Mouse (Mus musculus): Measurements from ENCODE around the gene Pfkp. TPM values are rescaled to one million over a fixed set of nuclear protein-coding genes. Genes with fewer than 3 reads are reported as not detected.

The Pfkp gene
- polyA plus RNA-seq, 1 experiment from 2014 or later = 66.2 TPM

DNA sequence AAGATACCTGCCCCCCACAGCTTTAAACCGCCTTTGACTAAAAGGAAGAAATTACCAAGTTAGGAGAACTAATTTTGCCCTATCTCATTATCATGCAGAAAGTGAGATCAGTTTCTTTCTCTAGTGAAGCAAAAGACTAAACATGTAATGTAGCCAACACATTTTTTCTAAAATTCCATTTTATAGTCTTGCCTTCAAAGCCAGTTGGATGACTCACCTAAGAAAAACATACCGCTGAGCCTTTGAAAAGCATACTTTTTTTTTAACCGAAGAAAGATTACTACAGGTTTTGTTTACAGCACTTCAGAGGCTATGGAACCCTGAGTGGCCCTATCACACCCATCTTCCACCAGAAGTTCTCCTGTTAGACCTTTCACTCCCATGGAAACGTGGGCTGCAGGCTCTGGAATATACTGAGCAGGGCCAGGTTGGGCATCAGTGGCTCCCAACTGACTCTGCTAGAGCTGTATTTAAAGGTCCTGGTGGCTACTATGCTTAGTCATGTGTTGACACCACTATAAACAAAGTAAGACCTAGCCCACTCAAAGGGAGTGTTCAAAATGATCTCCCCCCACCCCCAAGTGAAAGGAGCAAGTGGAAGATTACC is 22.0 kb downstream of the Pfkp start:
- WGBS = 44% methylated on average over 4 of the region's 4 CpGs
- Histone ChIP-seq H3K9me3 (replicated peaks; ENCODE audit: control insufficient read depth, low read length) (no peaks in the 10 kb centered on the region), H3K27ac (ENCODE audit: low read depth, low read length) (no peak overlapping the region), H3K9ac (ENCODE audit: low read length) (no peak overlapping the region), H3K36me3 (ENCODE audit: control insufficient read depth, insufficient read depth, low read length) (no peaks in the 10 kb centered on the region), H3K4me1 (ENCODE audit: control insufficient read depth, insufficient read depth, low read length) (no peaks in the 10 kb centered on the region), H3K4me3 (ENCODE audit: low read depth, low read length) (no peak overlapping the region), H3K27me3 (replicated peaks; ENCODE audit: control insufficient read depth, insufficient read depth, low read length) (no peaks in the 10 kb centered on the region), H3K4me2 (ENCODE audit: low read length) (no peak overlapping the region)
- ATAC-seq (no peak), DNase-seq (ENCODE audit: low spot score) (no peak)

DNA sequence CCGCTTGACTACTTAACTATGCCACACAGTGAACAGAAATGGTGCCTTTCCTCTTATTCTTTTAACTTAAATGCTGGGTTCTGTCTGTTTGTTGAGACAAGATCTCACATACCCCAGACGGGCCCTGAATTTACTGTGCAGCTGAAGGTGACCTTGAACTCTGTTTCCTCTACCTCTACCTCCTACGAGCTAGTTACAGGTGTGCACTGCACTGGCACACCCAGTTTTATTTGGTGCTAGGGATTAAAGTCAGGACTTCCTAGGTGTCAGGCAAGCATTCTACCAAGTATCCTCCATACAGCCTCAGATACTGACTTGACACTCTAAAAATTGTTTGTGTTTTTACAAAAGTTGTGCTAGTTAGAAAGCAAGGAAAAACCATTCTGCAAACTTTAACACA is 22.6 kb downstream of the Pfkp start:
- Histone ChIP-seq H3K9ac (ENCODE audit: low read length) (no peak overlapping the region), H3K4me3 (ENCODE audit: low read depth, low read length) (no peak overlapping the region), H3K27ac (ENCODE audit: low read depth, low read length) (no peak overlapping the region), H3K4me1 (ENCODE audit: control insufficient read depth, insufficient read depth, low read length) (no peaks in the 10 kb centered on the region), H3K4me2 (ENCODE audit: low read length) (no peak overlapping the region), H3K9me3 (replicated peaks; ENCODE audit: control insufficient read depth, low read length) (no peaks in the 10 kb centered on the region), H3K27me3 (replicated peaks; ENCODE audit: control insufficient read depth, insufficient read depth, low read length) (no peaks in the 10 kb centered on the region), H3K36me3 (ENCODE audit: control insufficient read depth, insufficient read depth, low read length) (no peaks in the 10 kb centered on the region)
- 70% methylated on average over 3 of the region's 3 CpGs for WGBS
- DNase-seq (ENCODE audit: low spot score) (no peak), ATAC-seq (no peak)

DNA sequence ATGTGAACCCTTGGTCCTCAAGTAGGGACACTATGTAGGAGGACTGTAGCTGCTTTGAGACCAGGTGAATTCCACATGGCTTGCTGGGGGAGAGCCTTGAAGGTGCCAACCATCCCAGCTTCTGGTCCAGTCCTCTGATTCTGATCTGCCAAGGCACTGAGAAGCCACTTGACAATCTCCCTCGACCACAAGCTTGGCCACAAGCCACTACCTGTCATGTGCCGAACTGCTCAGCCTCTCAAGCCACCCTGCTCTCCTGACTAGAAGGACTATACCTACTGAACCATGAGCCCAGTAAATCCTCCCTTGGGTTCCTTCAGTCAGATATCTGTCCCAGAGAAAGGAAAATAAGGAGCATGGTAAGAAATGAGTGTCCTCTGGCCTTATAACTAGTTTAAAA is 24.0 kb downstream of the Pfkp start:
- H3K9me3 ChIP-seq (replicated peaks; ENCODE audit: control insufficient read depth, low read length) = no peaks in the 10 kb centered on the region
- WGBS = 77% methylated on average over 2 of the region's 2 CpGs
- no peaks in the 10 kb centered on the region for H3K4me1 ChIP-seq (ENCODE audit: control insufficient read depth, insufficient read depth, low read length)
- no peak overlapping the region for H3K4me2 ChIP-seq (ENCODE audit: low read length)
- no peak overlapping the region for H3K27ac ChIP-seq (ENCODE audit: low read depth, low read length)
- H3K36me3 ChIP-seq (ENCODE audit: control insufficient read depth, insufficient read depth, low read length) = no peaks in the 10 kb centered on the region
- no peaks in the 10 kb centered on the region for H3K27me3 ChIP-seq (replicated peaks; ENCODE audit: control insufficient read depth, insufficient read depth, low read length)
- H3K9ac ChIP-seq (ENCODE audit: low read length) = no peak overlapping the region
- H3K4me3 ChIP-seq (ENCODE audit: low read depth, low read length) = no peak overlapping the region
- ATAC-seq (no peak), DNase-seq (ENCODE audit: low spot score) (no peak)

DNA sequence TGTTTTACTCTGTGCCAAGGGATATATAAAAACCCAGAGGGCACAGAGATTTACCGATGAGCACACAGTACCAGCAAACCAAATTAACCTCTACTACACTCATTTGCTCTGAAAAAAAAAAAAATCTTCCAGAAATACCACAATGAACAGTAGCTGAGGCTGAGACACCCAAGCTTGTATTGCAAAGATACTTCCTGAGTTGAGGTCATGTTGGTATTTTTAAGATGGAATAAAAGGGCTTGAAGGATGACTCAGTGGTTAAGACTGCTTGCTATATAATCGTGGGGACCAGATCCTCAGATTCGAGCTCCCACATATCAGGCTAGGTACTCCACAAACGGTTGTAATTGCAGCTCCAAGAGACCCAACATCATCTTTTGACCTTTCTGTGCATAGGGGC is 24.5 kb downstream of the Pfkp start:
- ATAC-seq (no peak), DNase-seq (ENCODE audit: low spot score) (no peak)
- Histone ChIP-seq H3K27ac (ENCODE audit: low read depth, low read length) (no peak overlapping the region), H3K4me1 (ENCODE audit: control insufficient read depth, insufficient read depth, low read length) (no peaks in the 10 kb centered on the region), H3K4me3 (ENCODE audit: low read depth, low read length) (no peak overlapping the region), H3K4me2 (ENCODE audit: low read length) (no peak overlapping the region), H3K9me3 (replicated peaks; ENCODE audit: control insufficient read depth, low read length) (no peaks in the 10 kb centered on the region), H3K27me3 (replicated peaks; ENCODE audit: control insufficient read depth, insufficient read depth, low read length) (no peaks in the 10 kb centered on the region), H3K9ac (ENCODE audit: low read length) (no peak overlapping the region), H3K36me3 (ENCODE audit: control insufficient read depth, insufficient read depth, low read length) (no peaks in the 10 kb centered on the region)
- 76% methylated on average over 4 of the region's 4 CpGs for WGBS

DNA sequence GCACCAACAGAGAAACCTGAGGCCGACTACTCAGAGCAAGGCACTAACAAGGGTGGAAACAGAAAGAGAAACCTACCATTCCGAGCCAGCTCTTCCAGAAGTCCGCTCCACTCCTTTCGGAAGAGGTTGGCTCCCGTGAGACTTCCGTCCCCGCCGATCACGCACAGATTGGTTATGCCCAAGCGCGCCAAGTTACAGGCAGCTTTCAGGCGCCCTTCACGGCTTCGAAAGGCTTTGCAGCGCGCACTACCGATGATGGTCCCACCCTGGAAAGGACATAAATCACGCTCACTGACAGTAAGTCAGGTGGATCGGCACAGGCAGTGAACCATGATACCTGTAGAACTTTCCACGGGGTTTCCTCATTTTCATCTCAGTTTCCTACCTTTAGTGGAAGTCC is 26.7 kb downstream of the Pfkp start:
- H3K9me3 ChIP-seq (replicated peaks; ENCODE audit: control insufficient read depth, low read length) = no peaks in the 10 kb centered on the region
- no peaks in the 10 kb centered on the region for H3K27me3 ChIP-seq (replicated peaks; ENCODE audit: control insufficient read depth, insufficient read depth, low read length)
- no peaks in the 10 kb centered on the region for H3K36me3 ChIP-seq (ENCODE audit: control insufficient read depth, insufficient read depth, low read length)
- H3K27ac ChIP-seq (ENCODE audit: low read depth, low read length) = no peak overlapping the region
- H3K4me1 ChIP-seq (ENCODE audit: control insufficient read depth, insufficient read depth, low read length) = no peaks in the 10 kb centered on the region
- 95% methylated on average over 20 of the region's 20 CpGs for WGBS
- no peak overlapping the region for H3K9ac ChIP-seq (ENCODE audit: low read length)
- H3K4me3 ChIP-seq (ENCODE audit: low read depth, low read length) = no peak overlapping the region
- DNase-seq (ENCODE audit: low spot score) (no peak), ATAC-seq (no peak)
- no peak overlapping the region for H3K4me2 ChIP-seq (ENCODE audit: low read length)

DNA sequence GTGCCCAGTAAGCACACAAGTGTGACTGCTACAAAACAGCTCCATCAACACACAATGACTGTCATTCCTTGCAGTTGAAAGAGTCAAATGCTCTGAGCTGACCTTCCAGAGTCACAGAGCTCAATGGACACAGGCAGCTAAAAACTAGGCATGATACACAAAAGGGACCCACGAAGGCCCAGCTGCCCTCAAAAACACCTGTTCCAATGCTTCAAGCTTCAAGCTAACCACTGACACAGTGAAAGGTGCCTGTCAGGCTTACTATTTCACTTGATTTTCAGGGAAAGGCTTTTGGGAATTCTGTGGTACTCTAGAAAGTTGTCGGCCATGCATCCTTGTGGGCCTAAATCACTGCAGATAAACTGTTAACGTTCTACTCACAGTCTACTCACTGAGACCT is 28.3 kb downstream of the Pfkp start:
- H3K9ac ChIP-seq (ENCODE audit: low read length) = no peak overlapping the region
- ATAC-seq = no peak
- WGBS = 89% methylated on average over 3 of the region's 3 CpGs

DNA sequence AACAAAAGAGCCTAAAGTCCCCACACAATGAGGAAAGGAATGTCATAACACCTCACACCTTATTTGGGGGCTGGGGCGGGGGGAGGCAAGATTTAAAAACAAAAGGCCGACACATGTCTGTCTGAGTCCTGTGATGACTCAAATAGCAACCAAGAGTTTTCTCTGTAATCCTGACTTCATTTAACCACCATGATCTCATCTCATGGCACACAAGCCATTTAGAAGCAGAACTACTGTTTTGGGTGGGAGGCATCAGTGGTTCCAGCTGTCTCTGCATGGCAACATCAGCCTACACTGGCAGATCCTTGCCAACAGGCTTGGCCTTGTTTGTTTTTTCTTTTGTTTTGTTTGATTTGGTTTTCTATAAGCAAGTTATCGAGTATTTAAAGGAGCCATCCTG is 29.9 kb downstream of the Pfkp start:
- no peak overlapping the region for H3K27ac ChIP-seq (ENCODE audit: low read depth, low read length)
- no peak for DNase-seq (ENCODE audit: low spot score)
- H3K27me3 ChIP-seq (replicated peaks; ENCODE audit: control insufficient read depth, insufficient read depth, low read length) = no peaks in the 10 kb centered on the region
- WGBS = 86% methylated on average over 3 of the region's 3 CpGs
- H3K9me3 ChIP-seq (replicated peaks; ENCODE audit: control insufficient read depth, low read length) = no peaks in the 10 kb centered on the region
- H3K4me3 ChIP-seq (ENCODE audit: low read depth, low read length) = no peak overlapping the region
- no peak overlapping the region for H3K4me2 ChIP-seq (ENCODE audit: low read length)
- H3K36me3 ChIP-seq (ENCODE audit: control insufficient read depth, insufficient read depth, low read length) = no peaks in the 10 kb centered on the region
- H3K9ac ChIP-seq (ENCODE audit: low read length) = no peak overlapping the region
- no peaks in the 10 kb centered on the region for H3K4me1 ChIP-seq (ENCODE audit: control insufficient read depth, insufficient read depth, low read length)
- ATAC-seq = no peak

More for the DNA sequence above, 28.3 kb downstream of the Pfkp start:
- H3K9me3 ChIP-seq (replicated peaks; ENCODE audit: control insufficient read depth, low read length) = no peaks in the 10 kb centered on the region
- H3K36me3 ChIP-seq (ENCODE audit: control insufficient read depth, insufficient read depth, low read length) = no peaks in the 10 kb centered on the region
- H3K27me3 ChIP-seq (replicated peaks; ENCODE audit: control insufficient read depth, insufficient read depth, low read length) = no peaks in the 10 kb centered on the region
- H3K4me2 ChIP-seq (ENCODE audit: low read length) = no peak overlapping the region
- no peak overlapping the region for H3K4me3 ChIP-seq (ENCODE audit: low read depth, low read length)
- H3K27ac ChIP-seq (ENCODE audit: low read depth, low read length) = no peak overlapping the region
- DNase-seq (ENCODE audit: low spot score) = no peak
- H3K4me1 ChIP-seq (ENCODE audit: control insufficient read depth, insufficient read depth, low read length) = no peaks in the 10 kb centered on the region

DNA sequence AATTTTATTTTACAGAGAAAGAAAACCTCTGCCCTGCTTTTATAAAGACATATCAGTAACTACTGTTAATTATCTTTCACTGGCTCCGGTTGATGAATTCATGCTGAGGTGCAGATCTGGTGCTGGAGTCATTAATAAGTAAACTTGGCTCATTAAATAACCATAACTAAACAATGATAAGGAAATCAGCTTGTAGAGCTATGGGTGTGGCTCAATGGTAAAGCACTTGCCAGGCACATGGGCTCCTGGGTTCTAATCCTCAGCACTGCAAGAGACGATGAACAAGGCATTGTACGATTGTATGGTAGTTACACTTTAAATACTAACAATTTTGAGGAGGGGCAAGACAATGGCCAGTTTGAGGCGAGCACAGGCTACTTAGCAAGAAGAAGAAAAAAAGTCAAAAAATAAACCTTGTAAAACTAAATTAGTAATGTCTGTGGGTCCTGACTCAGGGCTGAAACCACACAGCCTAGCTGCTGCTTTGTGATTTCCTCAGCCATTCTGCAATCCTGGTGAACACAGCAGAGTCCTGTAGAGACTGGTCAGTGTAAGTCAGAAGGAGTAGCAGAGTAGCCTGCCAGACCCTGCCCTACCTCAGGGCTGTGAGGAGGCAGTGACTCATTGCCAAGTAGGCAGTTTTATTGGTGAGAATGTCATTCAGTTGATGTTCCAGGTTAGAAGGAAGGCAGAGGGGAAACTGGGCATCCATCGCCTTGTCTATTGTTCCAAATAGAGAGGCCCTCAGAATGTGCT is 34.7 kb downstream of the Pfkp start:
- H3K4me3 ChIP-seq (ENCODE audit: low read depth, low read length) = no peak overlapping the region
- H3K4me2 ChIP-seq (ENCODE audit: low read length) = no peak overlapping the region
- no peaks in the 10 kb centered on the region for H3K36me3 ChIP-seq (ENCODE audit: control insufficient read depth, insufficient read depth, low read length)
- H3K27me3 ChIP-seq (replicated peaks; ENCODE audit: control insufficient read depth, insufficient read depth, low read length) = no peaks in the 10 kb centered on the region
- no peak overlapping the region for H3K9ac ChIP-seq (ENCODE audit: low read length)
- H3K4me1 ChIP-seq (ENCODE audit: control insufficient read depth, insufficient read depth, low read length) = no peaks in the 10 kb centered on the region
- no peak for DNase-seq (ENCODE audit: low spot score)
- no peaks in the 10 kb centered on the region for H3K9me3 ChIP-seq (replicated peaks; ENCODE audit: control insufficient read depth, low read length)
- no peak overlapping the region for H3K27ac ChIP-seq (ENCODE audit: low read depth, low read length)
- WGBS = 89% methylated on average over 5 of the region's 5 CpGs
- no peak for ATAC-seq

DNA sequence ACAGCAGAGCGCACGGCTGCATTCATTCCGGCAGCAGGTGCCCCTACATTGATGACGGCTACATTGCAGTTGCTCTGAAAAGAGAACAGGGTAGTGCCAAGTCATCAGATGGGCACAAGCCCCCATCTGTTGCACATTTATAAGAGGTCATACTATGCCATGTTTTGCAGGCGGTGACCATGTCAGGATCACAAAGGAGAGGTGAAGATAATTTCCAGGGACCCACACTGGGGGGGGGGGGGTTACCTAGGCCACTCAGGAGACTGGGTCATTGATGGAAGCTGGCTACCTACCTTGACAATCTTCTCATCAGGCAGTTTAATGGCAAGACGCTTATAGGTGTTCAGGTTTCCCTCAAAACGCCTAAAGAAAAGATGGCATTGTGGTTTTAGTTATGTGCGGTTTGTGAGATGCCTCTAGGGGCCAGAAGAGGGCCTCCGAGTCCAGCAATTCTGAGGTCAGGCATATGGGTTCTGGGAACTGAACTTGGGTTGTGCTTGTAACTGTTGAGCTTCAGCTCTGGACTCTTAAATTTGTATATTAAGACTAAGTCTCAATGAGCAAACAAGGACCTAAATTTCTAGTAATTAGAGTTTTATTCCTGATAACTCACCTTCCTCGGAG is 45.7 kb downstream of the Pfkp start:
- H3K9me3 ChIP-seq (replicated peaks; ENCODE audit: control insufficient read depth, low read length) = no peaks in the 10 kb centered on the region
- no peak overlapping the region for H3K27ac ChIP-seq (ENCODE audit: low read depth, low read length)
- H3K4me2 ChIP-seq (ENCODE audit: low read length) = no peak overlapping the region
- no peaks in the 10 kb centered on the region for H3K36me3 ChIP-seq (ENCODE audit: control insufficient read depth, insufficient read depth, low read length)
- no peaks in the 10 kb centered on the region for H3K27me3 ChIP-seq (replicated peaks; ENCODE audit: control insufficient read depth, insufficient read depth, low read length)
- H3K9ac ChIP-seq (ENCODE audit: low read length) = no peak overlapping the region
- 87% methylated on average over 10 of the region's 10 CpGs for WGBS
- no peak overlapping the region for H3K4me3 ChIP-seq (ENCODE audit: low read depth, low read length)
- ATAC-seq (no peak), DNase-seq (ENCODE audit: low spot score) (no peak)
- H3K4me1 ChIP-seq (ENCODE audit: control insufficient read depth, insufficient read depth, low read length) = no peaks in the 10 kb centered on the region

All from forebrain, embryonic 14.5 days (tissue).